Mouse (Mus musculus) testis, postnatal 14 days (tissue): Measurements from ENCODE around the gene Tcf3.

Experiments used
- DNase-seq: peaks from one replicate; pipeline ENCODE4 v3.0.0; 2021; ENCODE audit warnings: low spot score

The Tcf3 gene

GRCm38 (mm10) chr10:80433513-80434232 lies at the start of gene Tcf3:
TSS of gene Tcf3 (minus strand) at chr10:80433647.
- DNase-seq = peak; percentile 96

- no peak for DNase-seq
These were observed 47.6 kb upstream of the Tcf3 start for GRCm38 (mm10) chr10:80481002-80481401.

- DNase-seq = no peak
These were observed 45.1 kb upstream of the Tcf3 start for GRCm38 (mm10) chr10:80478531-80478930.

- DNase-seq = peak; percentile 85
These were observed 42.0 kb upstream of the Tcf3 start for GRCm38 (mm10) chr10:80475290-80475959.

DNA sequence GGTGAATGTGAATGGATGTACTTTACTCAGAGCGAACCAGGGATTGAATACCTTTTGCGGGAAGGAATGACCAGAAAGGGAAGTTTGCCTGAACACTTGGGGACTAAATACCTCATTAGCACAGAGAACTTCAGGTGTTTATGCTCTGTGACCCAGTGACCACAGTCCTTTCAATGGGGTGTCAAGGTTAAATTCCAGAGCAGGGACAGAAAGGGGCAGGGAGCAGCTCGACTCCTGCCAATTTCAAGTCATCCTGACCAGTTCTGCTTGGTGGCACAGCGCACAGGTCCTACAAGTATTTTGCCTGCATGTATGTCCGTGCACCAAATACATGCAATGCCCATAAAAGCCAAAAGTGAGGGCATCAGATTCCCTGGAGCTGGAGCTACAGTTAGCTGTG lies 31.6 kb upstream of the Tcf3 start:
- no peak for DNase-seq

- no peak for DNase-seq
These were observed 31.1 kb upstream of the Tcf3 start for GRCm38 (mm10) chr10:80464381-80465035.

DNA sequence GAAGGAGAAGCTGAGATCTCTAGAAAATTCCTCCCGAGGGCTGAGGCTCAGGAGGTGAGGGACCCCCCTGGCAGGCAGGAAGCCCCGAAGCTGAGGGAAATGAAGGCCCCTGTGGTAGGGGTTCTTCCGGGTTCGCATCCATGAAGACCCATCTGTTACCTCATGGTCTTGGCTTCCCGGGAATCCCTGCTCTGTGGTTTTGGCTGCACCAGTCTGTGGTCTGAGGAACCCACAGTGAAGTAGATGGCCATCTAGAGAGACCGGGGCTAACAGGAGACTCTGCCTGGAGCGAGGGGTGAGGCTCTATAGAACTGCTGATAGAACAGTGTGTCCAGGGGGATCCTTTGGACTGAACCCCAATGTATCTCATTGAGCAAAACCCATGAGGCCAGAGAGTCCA lies 27.9 kb upstream of the Tcf3 start:
- no peak for DNase-seq

DNA sequence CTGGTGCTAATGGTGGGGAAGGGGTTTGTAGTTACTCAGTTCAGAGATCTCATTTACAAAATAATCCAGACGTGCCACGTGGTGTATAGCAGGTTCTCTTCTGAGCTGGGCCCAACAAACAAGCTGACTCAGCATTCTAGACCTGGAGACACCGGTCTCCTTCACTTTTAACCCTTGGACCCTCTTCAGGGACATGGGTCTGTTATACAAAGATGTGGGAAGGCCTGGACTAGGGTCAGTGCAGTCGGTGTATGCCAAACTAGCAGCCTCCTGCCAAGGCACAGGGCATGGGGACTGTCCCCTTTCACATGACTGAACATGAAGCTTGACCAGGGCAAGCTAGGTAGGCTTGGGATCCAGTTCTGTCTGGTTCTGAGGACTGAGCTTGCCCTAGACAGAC lies 26.9 kb upstream of the Tcf3 start:
- no peak for DNase-seq

DNA sequence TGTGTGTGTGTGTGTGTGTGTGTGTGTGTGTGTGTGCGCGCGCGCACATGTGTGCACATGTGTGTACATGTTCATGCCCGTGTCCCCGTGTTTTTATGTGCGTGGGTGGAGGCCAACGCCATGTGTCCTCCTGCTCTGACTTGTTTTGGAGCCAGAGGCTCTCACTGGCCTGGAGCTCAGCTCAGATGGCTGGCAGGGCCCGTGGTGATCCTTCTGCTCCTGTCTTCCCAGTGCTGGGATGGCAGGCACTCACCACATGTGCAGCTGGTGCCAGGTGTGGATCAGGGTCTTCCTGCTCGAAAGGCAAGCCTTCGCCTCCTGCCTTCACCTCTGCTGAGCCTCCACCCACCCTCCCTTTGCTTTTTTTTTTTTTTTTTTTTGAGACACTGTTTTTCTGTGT lies 26.2 kb upstream of the Tcf3 start:
- DNase-seq = no peak

DNA sequence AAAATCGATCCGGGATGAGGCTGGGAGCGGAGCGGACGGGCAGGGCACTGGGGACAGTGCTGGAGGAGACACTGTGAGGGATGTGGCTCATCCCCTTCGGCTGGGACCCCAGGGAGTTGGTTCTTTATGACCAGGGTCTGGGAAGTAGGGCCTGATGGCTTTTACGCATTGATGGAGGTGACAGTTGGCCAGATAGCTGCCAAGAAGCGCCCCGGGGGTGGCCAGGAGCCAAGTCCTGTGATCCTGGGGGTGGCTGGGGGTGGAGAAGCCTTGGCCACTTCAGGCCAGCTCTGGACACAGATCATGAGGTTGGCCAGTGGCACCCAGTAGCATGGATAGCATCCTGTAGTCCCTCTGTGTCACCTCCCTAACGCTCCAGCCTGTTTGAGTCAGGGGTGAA lies 25.8 kb upstream of the Tcf3 start:
- DNase-seq = no peak

GRCm38 (mm10) chr10:80455697-80456096 lies 22.2 kb upstream of the Tcf3 start:
- no peak for DNase-seq

DNA sequence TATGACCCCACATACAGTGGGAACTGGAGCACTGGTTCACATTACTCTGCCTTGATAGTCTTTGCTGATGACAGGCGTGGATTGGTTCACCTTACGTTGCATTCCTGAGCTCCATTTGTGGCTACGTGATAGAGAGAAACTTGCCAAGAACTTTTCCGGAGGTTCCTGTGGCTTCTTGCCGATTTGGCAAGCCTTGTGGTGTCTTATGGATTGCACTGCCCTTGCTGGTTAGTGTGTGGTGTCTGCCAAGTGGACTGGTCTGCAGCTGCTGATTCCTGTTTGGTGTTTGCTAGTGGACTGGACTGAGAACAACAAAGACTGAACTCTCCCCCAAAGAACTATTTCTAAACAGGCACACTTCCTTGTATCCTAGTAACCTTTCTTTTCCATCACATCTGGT lies 21.3 kb upstream of the Tcf3 start:
- no peak for DNase-seq

DNA sequence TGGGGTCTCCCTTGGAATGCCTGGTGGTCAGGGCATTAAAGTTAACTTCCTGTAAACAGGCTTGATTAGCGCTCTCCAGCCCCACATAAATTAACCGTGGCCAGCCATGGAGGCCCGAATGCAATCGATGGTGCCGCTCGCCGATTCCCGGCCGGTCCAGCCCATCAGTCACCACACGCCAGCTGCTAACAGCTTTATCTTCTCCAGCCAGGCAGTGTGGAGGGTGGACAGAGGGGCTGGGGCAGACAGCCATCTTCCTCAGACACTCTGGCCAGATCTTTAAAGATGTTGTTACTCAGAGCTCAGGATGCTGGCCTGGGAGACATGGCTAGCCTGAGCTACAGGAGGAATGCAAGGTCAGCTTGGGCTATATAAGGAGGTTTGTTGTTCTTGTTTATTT lies 20.2 kb upstream of the Tcf3 start:
- DNase-seq = no peak

- no peak for DNase-seq
These were observed 17.2 kb upstream of the Tcf3 start for GRCm38 (mm10) chr10:80450599-80450998.

DNA sequence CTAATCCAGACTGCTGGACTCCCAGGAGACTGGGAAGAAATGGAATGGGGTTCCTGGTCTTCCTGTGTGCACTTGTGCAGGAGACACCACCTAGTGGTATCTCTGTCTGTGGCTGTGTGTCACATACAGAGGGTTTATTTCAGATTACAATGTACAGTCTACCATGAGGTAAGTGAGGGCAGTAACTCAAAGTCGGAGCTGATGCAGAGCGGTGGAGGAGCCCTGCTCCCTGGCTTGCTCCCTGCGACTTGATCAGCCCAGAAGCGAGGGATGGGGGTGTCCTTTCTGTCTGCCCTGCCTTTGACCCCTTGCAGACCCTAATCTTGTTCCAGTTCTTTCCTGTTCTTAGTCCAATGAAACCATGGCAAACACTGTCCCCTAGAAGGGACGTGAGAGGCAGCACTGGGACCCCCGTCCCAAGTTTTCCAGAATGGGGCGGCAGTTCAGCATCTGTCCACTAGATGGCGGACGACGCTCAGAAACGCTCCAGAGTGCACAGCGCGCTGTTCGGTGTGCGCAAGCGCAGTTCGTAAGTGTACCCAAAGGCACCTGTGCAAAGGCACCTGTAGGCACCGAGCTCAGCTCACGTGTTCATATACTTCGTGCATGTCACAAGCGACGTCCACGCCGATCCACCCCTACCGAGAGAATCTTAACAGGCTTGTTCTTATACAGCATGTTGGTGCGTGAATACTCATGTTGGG lies 12.6 kb upstream of the Tcf3 start:
- peak; percentile 73 for DNase-seq

DNA sequence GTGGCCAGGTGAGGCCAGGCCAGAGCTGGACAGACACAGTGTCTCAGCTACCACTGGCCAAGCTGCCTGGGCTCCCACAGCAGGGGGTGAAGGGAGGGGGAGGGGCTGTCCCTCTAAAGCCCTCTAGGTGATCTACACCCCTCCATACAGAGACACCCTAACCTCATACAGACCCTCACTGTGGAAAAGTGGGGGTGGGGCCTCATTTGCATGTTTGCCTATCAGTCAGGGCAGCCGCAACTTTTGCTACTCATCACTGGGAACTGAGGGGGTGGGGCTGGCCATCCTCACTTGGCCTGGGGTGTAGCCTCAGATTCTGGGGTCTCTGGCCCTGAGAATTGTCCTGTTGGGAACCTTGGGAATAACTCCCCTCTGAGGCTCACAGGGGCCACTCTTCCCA lies 11.6 kb upstream of the Tcf3 start:
- DNase-seq = no peak

DNA sequence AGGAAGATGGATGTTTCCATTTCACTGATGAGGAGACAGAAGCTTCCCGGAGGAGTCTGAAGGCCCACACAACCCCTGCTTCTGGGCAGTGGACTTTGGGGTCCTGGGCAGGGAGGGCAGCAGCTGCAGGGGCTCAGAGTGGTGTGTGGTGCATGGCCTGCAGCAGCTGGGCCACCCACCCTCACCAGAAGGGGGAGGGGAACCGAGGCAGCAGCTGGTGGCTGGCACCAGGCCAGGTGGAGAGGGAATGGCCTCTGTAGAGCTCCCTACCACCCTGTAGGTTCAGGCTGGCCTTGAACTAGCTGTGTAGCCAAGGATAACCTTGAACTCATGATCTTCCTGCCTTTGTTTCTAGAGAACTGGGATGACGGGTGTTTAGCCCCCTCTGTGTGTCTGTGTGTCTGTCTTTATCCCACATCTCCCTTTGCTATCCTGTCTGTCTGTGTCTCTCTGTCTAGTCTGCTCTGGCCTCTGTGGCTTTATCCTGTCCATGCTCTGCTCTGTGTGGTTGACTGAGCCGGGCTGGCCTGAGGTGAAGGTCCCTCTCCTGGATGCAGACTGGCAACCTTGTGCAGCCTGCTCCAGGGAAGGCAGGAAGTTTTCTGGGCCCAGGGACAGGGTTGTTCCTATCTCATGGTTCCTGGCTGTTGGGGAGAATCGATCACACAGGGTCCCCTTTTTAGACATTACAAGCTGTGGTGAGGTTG lies 11.0 kb upstream of the Tcf3 start:
- DNase-seq = no peak

GRCm38 (mm10) chr10:80443575-80444278 lies 10.3 kb upstream of the Tcf3 start:
- no peak for DNase-seq

DNA sequence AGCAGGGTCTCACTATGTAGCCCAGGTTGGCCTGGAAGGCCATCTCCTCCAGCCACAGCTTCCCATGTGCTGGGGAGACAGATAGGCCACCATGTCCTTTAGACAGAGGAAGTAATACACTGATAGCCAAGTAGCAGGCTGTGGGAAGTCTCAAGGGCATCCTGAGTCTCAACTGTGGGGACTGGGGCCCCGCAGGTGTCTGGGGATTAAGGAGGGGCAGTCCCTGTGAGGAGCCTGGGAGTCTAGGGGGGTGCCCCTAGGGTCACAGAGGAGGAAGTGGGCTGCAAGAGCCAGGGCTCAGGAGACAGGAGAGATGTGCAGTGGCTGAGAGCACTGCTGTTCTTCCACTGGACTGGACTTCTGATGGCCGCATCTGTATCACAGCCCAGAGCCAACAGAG lies 9.5 kb upstream of the Tcf3 start:
- DNase-seq = no peak

DNA sequence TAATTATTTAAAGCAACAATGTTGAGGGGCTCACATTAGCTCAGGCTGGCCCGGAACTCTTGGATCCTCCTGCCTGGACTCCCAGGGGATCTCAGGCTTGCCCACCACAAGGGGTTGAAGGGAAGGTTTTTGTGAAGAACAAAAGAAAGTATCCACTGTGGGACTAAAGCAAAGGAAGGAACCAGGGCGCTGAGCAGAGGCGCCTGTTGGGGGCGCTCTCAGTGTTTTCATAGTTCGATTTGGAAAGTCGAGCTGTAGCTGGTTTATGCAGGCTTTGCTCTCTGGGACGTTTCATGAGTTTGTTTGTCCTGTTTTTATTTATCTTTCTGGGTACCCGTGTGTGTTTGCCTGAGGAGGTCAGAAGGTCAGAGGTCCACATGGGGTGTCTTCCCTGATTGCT lies 8.2 kb upstream of the Tcf3 start:
- DNase-seq = no peak

DNA sequence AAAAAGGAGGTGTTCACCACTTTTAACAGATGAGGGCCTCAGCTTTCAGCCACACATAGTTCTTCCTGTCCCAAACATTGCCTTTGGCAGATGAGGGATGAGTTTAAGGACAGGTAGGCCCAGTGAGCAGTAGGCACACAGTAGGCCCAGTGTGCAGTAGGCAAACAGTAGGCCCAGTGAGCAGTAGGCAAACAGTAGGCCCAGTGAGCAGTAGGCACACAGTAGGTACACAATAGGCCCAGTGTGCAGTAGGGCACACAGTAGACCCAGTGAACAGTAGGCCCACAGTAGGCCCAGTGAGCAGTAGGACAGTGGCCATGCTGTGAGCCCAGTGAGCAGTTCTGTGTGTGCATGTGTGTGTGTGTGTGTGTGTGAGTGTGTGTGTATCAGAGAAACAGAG lies 6.6 kb upstream of the Tcf3 start:
- DNase-seq = no peak

DNA sequence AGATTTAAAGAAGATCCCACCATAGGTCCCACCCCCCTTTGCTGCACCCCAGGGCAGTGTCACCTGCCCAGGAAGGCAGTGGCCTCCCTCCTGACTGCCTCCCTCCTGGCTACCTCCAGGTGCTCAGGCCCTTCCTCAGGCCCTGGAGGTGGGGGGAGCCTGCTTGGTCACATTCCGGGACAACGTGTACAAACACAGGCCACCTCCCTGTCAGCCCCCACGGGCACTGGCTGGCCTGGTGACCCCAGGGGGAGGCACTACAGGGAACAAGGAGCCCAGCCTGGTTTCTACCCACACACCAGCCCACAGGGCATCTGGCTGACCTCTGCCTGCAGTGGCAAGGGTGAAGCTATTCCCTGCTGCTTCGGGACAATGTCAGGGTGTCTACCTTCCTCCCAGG lies 4.5 kb upstream of the Tcf3 start:
- peak; percentile 59 for DNase-seq
